Mouse (Mus musculus) hindbrain, embryonic 10.5 days (tissue): ENCODE measurements around the gene Siae. TPM values are rescaled to one million over a fixed set of nuclear protein-coding genes. Genes with fewer than 3 reads are reported as not detected.

Experiments used
- DNase-seq: peaks from one replicate; pipeline ENCODE4 v3.0.0-alpha.2; 2017; ENCODE audit warnings: low spot score
- H3K27ac ChIP-seq: fragments of 300-500 bp; sonication (generic); 2 replicates; pipeline ENCODE4 v1.5.1; 2016; ENCODE audit warnings: mild to moderate bottlenecking, moderate library complexity
- H3K27me3 ChIP-seq: fragments of 300-500 bp; sonication (generic); 2 replicates; pipeline ENCODE4 v1.6.1; 2016; ENCODE audit warnings: mild to moderate bottlenecking; ENCODE audit not compliant: poor library complexity, insufficient read depth, severe bottlenecking
- H3K36me3 ChIP-seq: fragments of 300-500 bp; sonication (generic); 2 replicates; pipeline ENCODE4 v1.6.1; 2016; ENCODE audit warnings: mild to moderate bottlenecking, moderate library complexity
- H3K4me1 ChIP-seq: fragments of 300-500 bp; sonication (generic); replicated peaks from 2 replicates; pipeline ENCODE4 v1.6.1; 2016; ENCODE audit warnings: mild to moderate bottlenecking
- H3K4me3 ChIP-seq: fragments of 300-500 bp; sonication (generic); 2 replicates; pipeline ENCODE4 v1.5.1; 2016; ENCODE audit warnings: mild to moderate bottlenecking, moderate library complexity
- H3K9me3 ChIP-seq: fragments of 300-500 bp; sonication (generic); 2 replicates; pipeline ENCODE4 v1.6.1; 2016; ENCODE audit warnings: mild to moderate bottlenecking, moderate library complexity
- WGBS: fragments of 180-500 bp; shearing (Covaris S2); methylation state at CpG from one replicate; pipeline ENCODE4 v1.1.7; 2016; 5-methylcytosine and 5-hydroxymethylcytosine counted together
- polyA plus RNA-seq: library from polyadenylated mRNA; unstranded; fragments of >200 nt; fragmentation: Nextera tagmentation; extraction: Ambion mirVana; gene quantifications from 2 replicates; pipeline ENCODE4 v1.2.1, GENCODE M21; 2016

The Siae gene
- polyA plus RNA-seq, 1 experiment from 2014 or later = 8.2 TPM

DNA sequence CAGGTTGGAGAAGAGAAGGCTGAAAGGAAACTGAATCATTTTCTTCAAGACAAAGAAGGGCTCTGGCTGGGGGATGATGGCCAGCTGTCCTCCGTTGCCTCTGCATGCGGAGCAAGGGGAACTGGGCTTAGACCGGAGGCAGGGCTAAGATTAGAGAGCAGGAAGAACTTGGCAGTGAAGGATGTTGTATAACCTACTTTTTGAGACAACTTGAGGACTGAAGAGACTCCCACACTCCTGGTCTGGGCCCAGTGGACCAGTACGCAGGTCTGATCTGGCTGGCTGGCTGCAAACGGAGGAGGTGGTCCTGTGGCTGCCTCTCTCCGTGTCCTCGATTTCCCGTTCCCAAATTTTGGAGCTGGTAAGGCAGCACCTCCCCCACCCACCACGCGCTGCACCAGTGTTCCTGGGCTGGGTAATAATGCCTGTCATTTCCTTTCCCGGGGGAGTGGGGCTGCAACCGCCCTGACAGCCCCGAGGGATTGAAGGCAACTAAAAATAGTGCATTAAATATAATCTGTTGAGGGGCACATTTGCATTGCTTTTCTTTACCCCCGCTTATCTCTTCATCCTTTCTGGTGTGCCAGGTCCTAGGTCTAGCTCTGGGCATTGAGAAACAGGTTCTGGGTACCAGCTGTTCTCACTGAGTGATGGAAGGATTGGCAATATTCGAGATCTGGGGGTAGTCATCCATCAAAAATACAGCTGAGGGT lies 12.6 kb downstream of the Siae start:
- H3K27ac ChIP-seq = no peak overlapping the region
- WGBS = 54% methylated on average over 15 of the region's 15 CpGs
- no peak for DNase-seq

DNA sequence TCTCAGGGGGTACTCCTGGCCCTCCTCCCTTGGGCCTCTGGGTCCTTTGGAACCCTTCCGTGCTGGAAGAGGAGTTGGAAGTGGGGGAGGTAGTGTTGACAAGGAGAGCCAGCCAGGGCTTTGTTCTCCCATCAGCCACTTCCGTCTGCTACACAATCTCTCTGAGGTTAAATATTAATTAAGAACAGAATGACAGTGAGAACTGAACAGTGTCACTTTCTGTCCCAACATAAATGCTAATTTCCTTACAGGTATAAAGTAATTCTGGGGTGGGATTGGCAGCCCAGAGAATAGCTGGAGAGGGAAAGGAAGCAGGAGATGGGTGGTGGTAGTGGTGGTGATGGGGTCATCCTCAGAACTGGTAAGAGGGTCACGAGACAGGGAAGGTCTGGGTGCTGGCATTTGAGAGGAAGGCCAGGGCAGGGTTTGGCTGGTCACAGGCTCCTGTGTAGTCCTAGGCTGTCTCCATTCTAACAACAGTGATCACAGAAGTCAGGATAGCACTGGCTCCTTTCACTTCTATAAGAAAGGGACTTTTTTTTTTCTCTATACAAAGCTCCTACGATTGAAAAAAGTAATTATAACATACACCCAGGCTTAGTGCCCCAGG lies 13.2 kb downstream of the Siae start:
- Histone ChIP-seq H3K4me3 (no peak overlapping the region), H3K9me3 (no peaks in the 10 kb centered on the region), H3K27ac (no peak overlapping the region), H3K27me3 (peaks cover 3% of the 10 kb centered on the region; the same call in 1 of the 2 replicates), H3K36me3 (no peaks in the 10 kb centered on the region), H3K4me1 (peaks cover 13% of the 10 kb centered on the region)
- 45% methylated on average over 4 of the region's 4 CpGs for WGBS
- no peak for DNase-seq

More for the DNA sequence above, 12.6 kb downstream of the Siae start:
- H3K4me3 ChIP-seq = no peak overlapping the region
- no peaks in the 10 kb centered on the region for H3K9me3 ChIP-seq
- H3K4me1 ChIP-seq = peaks cover 13% of the 10 kb centered on the region
- H3K36me3 ChIP-seq = no peaks in the 10 kb centered on the region
- no peaks in the 10 kb centered on the region; the same call in 1 of the 2 replicates for H3K27me3 ChIP-seq

DNA sequence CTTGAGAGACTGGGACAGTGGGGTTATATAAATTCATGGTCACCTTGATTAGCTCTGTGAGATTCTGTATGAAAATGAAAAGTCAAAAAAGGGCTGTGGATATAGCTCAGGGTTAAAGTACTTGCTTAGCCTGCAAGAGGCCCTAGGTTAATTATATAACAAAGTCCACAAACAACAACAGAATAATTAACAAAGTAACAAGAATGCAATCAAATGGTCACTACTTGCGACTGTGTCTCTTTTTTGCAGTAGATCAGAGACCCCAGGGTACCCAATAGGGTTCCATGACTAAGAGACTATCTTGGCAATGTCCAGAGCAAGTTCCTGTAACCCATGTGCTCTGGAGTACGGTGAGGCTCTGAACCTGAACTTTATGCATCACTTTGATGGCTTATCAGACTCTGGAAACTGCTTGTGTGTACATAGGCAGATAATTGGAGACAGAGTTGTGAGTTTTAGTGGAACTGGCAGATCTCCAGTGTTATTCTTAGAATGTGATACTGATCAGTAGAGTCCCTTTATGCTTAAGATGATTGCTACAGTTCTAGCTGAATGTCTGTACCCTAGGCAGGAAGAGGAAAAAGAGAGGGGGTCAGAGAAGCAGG lies 13.8 kb downstream of the Siae start:
- no peak overlapping the region for H3K4me3 ChIP-seq
- H3K27ac ChIP-seq = no peak overlapping the region
- no peak for DNase-seq
- no peaks in the 10 kb centered on the region for H3K9me3 ChIP-seq
- 80% methylated on average over 2 of the region's 2 CpGs for WGBS
- H3K36me3 ChIP-seq = no peaks in the 10 kb centered on the region
- H3K4me1 ChIP-seq = peaks cover 13% of the 10 kb centered on the region
- peaks cover 4% of the 10 kb centered on the region; the same call in 1 of the 2 replicates for H3K27me3 ChIP-seq

DNA sequence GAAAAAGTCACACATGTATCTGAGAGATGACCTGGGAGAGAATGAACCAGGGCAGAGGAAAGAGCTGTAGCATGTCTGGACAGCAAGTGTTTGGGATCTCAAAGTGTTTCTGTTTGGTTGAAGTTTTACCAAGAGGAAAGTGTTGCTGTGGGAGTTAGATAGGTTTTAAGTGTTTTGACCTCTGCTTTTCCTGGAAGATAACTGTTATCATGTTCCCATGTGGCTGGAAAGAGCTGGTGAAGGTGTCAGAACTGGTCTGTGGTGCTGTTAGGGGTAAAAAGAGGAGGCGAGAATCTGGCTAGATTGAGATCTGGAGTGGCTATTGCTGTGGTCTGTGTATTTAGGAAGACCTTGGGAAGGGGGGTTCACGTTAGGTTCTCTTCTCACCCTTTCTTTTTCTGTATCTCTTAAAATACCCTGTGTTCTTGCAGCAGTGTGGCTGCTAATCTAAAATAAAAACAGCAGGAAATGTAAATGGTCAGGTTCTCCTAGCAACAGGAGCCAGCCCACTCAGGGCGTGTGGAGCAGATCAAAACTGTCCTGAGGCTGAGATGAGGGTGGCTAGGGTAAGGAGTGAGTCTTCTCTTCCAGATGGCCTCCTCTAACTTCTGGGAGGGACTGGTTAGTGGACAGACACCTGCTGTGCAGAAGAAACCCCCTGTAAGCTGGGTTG lies 16.8 kb downstream of the Siae start:
- no peak overlapping the region for H3K4me3 ChIP-seq

DNA sequence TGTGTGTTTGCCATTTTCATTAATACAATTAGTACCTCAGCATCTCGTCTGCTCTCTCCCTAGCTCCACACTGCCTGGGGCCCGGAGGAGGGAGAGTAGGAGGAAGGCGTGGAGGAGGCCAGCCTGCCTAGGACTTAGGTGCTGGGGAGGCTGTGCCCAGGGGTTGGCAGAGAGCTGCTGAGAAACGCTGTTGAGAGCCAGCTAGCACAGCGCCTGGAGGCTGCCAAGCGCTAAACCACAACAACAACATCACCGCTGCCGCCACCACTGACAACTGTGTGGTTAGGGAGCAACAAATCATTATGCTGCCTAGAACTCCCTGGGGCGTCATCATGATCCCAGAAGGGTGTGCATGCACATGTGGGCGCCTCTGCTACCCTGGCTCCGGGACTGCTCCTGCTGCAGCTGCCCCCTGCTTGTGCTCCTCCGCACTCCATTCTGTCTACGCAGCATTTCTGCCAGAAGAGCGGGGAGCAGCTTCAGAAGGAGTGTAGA lies 21.0 kb downstream of the Siae start:
- no peaks in the 10 kb centered on the region for H3K9me3 ChIP-seq
- no peak for DNase-seq
- peaks cover 8% of the 10 kb centered on the region for H3K4me1 ChIP-seq
- no peak overlapping the region for H3K4me3 ChIP-seq
- 0 out of 2 replicates have a peak, but pooled peaks cover 8% of the 10 kb centered on the region for H3K27me3 ChIP-seq
- peak overlapping the region; percentile 45; the same call in 1 of the 2 replicates for H3K27ac ChIP-seq
- WGBS = 40% methylated on average over 14 of the region's 14 CpGs
- H3K36me3 ChIP-seq = no peaks in the 10 kb centered on the region

More for the DNA sequence above, 16.8 kb downstream of the Siae start:
- no peaks in the 10 kb centered on the region for H3K9me3 ChIP-seq
- H3K4me1 ChIP-seq = peaks cover 21% of the 10 kb centered on the region
- H3K27ac ChIP-seq = no peak overlapping the region
- H3K36me3 ChIP-seq = no peaks in the 10 kb centered on the region
- DNase-seq = no peak
- H3K27me3 ChIP-seq = 0 out of 2 replicates have a peak, but pooled peaks cover 8% of the 10 kb centered on the region
- 72% methylated on average over 3 of the region's 3 CpGs for WGBS

DNA sequence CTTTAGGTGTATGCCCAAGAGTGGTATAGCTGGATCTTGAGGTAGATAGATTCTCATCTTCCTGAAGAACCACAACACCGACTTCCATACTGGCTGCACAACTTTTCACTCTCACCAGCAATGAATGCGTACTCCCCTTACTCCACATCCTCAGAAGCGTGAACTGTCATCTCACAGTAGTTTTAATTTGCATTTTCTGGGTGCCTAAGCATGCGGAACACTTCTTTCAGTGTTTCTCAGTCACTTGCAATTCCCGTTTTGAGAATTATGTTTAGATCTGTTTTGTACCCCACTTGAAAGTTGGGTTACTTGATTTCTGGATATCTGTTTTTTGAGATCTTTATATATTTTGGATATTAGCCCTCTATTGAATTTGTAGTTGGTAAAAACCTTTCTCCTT lies 28.1 kb downstream of the Siae start:
- 88% methylated on average over 5 of the region's 5 CpGs for WGBS
- no peaks in the 10 kb centered on the region for H3K27me3 ChIP-seq
- no peaks in the 10 kb centered on the region for H3K36me3 ChIP-seq
- H3K4me3 ChIP-seq = no peak overlapping the region
- H3K4me1 ChIP-seq = no peaks in the 10 kb centered on the region
- no peaks in the 10 kb centered on the region for H3K9me3 ChIP-seq
- no peak overlapping the region for H3K27ac ChIP-seq
- no peak for DNase-seq

DNA sequence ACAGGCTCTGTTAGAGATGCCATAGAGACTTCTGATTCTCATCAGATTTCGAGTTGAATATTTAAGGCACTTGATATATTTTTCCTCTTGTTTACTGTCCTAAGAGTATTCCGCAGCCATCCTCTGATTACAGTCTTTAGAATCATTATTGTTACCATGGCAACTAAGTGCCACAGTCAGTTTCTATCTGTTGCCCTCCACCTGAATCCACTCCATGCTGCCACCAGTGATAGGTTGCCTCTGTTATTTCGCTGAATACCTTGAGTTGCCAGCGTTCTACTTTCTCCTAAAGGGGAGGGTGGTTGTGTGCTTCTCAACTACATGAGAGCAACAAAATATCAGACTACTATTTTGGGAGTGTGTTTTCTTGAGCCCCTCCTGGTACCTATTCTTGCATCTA lies 31.2 kb downstream of the Siae start:
- Histone ChIP-seq H3K27me3 (no peaks in the 10 kb centered on the region), H3K4me1 (no peaks in the 10 kb centered on the region), H3K27ac (no peak overlapping the region), H3K36me3 (no peaks in the 10 kb centered on the region), H3K9me3 (no peaks in the 10 kb centered on the region), H3K4me3 (no peak overlapping the region)
- no peak for DNase-seq
- WGBS = 83% methylated on average over 4 of the region's 4 CpGs

DNA sequence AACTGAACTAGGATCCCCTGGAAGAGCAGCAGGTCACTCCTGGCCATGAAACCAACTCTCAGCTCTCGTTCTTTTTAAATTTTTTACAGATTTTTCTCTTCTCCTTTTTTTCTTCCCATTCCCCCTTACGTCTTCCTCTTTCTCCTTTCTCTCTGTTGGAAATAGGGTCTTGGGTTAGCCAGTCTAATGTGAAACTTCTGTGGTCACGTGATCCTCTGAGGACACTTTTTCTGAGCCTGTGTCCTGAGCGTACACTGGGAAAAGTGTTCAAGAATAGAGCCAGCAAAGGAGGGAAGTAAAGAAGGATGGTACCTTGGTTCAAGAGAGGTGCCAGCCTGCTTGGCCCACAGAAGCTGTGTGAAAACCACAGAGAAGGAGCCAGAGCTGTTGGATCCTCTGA lies 34.9 kb downstream of the Siae start:
- no peak for DNase-seq
- Histone ChIP-seq H3K4me3 (no peak overlapping the region), H3K27me3 (no peaks in the 10 kb centered on the region), H3K36me3 (no peaks in the 10 kb centered on the region), H3K9me3 (no peaks in the 10 kb centered on the region), H3K27ac (no peak overlapping the region), H3K4me1 (no peaks in the 10 kb centered on the region)
- 83% methylated on average over 4 of the region's 4 CpGs for WGBS

DNA sequence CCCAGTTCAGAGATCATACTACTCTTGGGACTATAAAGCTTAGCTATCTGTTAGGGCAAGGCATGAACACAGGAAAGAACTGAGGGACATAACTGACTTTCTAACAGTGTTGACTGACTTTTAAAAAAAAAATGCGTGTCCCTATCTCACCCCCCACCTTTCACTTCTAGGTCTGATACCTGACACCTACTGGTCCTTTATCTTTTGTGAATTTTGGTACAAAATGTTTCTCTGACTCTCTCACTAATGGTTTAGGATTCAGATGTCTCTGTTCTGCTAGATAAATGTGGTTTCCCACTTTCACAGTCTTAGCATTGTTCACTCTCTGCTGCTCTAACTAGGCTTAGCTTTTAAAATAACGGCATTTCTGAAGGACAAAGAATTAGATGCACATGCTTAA lies 36.5 kb downstream of the Siae start:
- Histone ChIP-seq H3K4me3 (no peak overlapping the region), H3K9me3 (no peaks in the 10 kb centered on the region), H3K36me3 (no peaks in the 10 kb centered on the region), H3K4me1 (no peaks in the 10 kb centered on the region), H3K27me3 (no peaks in the 10 kb centered on the region), H3K27ac (no peak overlapping the region)
- DNase-seq = no peak
- 82% methylated on average over 2 of the region's 2 CpGs for whole genome bisulfite sequencing

DNA sequence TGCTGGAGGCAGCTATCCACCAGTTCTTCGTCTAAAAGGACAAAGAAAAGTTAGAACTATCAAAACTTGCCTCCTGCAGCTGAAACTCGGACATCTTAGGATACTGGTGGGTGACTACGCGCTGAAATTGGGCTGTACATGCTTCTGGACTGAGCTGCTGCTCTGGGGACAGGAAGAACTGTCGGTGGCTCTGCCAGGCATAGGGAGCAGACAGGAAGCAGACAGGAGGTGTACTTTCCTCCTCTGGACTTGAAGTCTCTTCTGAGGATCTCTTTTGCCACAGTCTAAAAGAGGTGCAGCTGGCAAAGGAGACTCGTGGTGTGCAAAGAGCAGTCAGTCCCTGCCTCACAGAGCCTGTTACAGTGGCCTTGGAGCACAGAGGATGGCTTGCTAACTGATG lies 37.1 kb downstream of the Siae start:
- Histone ChIP-seq H3K4me3 (no peak overlapping the region), H3K27me3 (no peaks in the 10 kb centered on the region), H3K27ac (no peak overlapping the region), H3K36me3 (no peaks in the 10 kb centered on the region), H3K9me3 (no peaks in the 10 kb centered on the region), H3K4me1 (no peaks in the 10 kb centered on the region)
- no peak for DNase-seq
- 60% methylated on average over 6 of the region's 6 CpGs for WGBS

DNA sequence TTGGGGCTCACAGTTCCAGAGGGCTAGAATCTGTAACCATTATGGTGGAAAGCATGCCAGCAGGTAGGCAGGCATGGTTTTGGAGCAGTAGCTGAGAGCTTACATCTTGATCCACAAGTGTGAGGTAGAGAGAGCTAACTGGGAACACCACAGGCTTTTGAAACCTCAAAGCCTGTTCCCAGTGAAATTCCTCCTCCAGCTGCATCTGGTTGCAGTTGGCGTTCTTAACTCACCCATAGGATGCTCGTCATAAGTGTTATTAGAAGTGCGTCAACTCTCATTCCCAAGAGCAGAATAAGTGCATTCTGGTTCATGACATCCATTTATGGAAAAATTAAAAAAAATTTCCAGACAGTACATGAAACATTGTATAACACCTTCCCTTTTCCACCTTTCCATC lies 38.2 kb downstream of the Siae start:
- no peaks in the 10 kb centered on the region for H3K36me3 ChIP-seq
- H3K9me3 ChIP-seq = no peaks in the 10 kb centered on the region
- H3K27me3 ChIP-seq = no peaks in the 10 kb centered on the region
- WGBS = 90% methylated on average over 3 of the region's 3 CpGs
- H3K4me3 ChIP-seq = no peak overlapping the region
- no peak for DNase-seq
- no peak overlapping the region for H3K27ac ChIP-seq
- H3K4me1 ChIP-seq = no peaks in the 10 kb centered on the region

DNA sequence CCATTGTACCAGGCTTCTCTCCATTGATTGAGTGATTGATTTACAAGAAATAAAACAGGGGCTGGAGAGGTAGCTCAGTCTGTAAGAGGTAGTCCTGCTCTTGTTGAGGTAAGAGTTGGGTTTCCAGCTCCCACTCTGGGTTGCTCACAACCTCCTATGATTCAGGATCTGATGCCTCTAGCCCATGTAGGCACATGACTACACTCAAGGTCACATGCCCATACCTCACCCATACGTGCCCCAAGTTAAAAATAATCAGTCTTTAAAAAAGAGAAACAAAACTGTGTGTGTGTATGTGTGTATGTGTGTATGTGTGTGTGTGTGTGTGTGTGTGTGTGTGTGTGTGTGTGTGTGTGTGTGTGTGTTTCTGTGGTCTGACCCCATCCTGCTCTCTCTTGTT lies 40.1 kb downstream of the Siae start:
- no peak overlapping the region for H3K27ac ChIP-seq
- 69% methylated on average over 1 of the region's 1 CpGs for WGBS
- no peak for DNase-seq
- H3K4me3 ChIP-seq = no peak overlapping the region
- H3K4me1 ChIP-seq = no peaks in the 10 kb centered on the region
- H3K9me3 ChIP-seq = no peaks in the 10 kb centered on the region
- 0 out of 2 replicates have a peak, but pooled peaks cover 1% of the 10 kb centered on the region for H3K36me3 ChIP-seq
- H3K27me3 ChIP-seq = no peaks in the 10 kb centered on the region
